Mouse (Mus musculus) bone marrow, adult 2 months (tissue): ENCODE measurements around the gene Dhx40. TPM values are rescaled to one million over a fixed set of nuclear protein-coding genes. Genes with fewer than 3 reads are reported as not detected.
"Not testable (repeated sequence)": the region's sequence is repeated elsewhere in the genome, so short reads cannot be mapped to it uniquely, and the experiment has no call there.

Source experiments
- H3K27ac ChIP-seq: fragments of 200-500 bp; 2 replicates; pipeline ENCODE4 v1.5.1; 2012; ENCODE audit warnings: low read depth, mild to moderate bottlenecking, control low read depth, inconsistent platforms, low read length; ENCODE audit not compliant: control insufficient read depth, poor library complexity, insufficient read depth
- H3K4me1 ChIP-seq: fragments of 200-500 bp; 2 replicates; pipeline ENCODE4 v1.6.1; 2011; ENCODE audit warnings: low read length; ENCODE audit not compliant: control insufficient read depth, insufficient read depth
- H3K4me3 ChIP-seq: fragments of 200-500 bp; replicated peaks from 2 replicates; pipeline ENCODE3; 2011; ENCODE audit warnings: mild to moderate bottlenecking, low read depth, low read length, control low read depth; ENCODE audit not compliant: control insufficient read depth
- CTCF ChIP-seq: fragments of 200-500 bp; IDR thresholded peaks from 2 replicates; pipeline ENCODE4 v1.5.1; 2011; ENCODE audit warnings: low read length, control low read depth; ENCODE audit not compliant: control insufficient read depth, insufficient read depth
- POLR2A ChIP-seq: fragments of 200-500 bp; IDR thresholded peaks from 2 replicates; pipeline ENCODE4 v1.6.1; 2011; ENCODE audit warnings: low read depth, mild to moderate bottlenecking, control low read depth, low read length, borderline replicate concordance; ENCODE audit not compliant: control insufficient read depth
- WGBS: fragments of 180-500 bp; shearing (Covaris S2); methylation state at CpG from one replicate; pipeline ENCODE4 v1.1.7; 2018; 5-methylcytosine and 5-hydroxymethylcytosine counted together
- polyA plus RNA-seq: library from polyadenylated mRNA; stranded (reverse); fragments of >200 nt; gene quantifications from 2 replicates; pipeline ENCODE4 v1.2.4, GENCODE M21; 2011; ENCODE audit warnings: low replicate concordance; ENCODE audit not compliant: missing spikeins, insufficient read depth, insufficient read length

Gene Dhx40
- polyA plus RNA-seq, 1 experiment = 18.2 TPM

GRCm38 (mm10) chr11:86811326-86811630, 3.7 kb upstream of the Dhx40 start:
- TF ChIP-seq CTCF (no peak), POLR2A (no peak)
- 93% methylated on average over 1 of the region's 1 CpGs for WGBS
- Histone ChIP-seq H3K4me1 (peaks cover 2% of the 10 kb centered on the region; the same call in 1 of the 2 replicates), H3K4me3 (no peak overlapping the region), H3K27ac (no peak overlapping the region)

DNA sequence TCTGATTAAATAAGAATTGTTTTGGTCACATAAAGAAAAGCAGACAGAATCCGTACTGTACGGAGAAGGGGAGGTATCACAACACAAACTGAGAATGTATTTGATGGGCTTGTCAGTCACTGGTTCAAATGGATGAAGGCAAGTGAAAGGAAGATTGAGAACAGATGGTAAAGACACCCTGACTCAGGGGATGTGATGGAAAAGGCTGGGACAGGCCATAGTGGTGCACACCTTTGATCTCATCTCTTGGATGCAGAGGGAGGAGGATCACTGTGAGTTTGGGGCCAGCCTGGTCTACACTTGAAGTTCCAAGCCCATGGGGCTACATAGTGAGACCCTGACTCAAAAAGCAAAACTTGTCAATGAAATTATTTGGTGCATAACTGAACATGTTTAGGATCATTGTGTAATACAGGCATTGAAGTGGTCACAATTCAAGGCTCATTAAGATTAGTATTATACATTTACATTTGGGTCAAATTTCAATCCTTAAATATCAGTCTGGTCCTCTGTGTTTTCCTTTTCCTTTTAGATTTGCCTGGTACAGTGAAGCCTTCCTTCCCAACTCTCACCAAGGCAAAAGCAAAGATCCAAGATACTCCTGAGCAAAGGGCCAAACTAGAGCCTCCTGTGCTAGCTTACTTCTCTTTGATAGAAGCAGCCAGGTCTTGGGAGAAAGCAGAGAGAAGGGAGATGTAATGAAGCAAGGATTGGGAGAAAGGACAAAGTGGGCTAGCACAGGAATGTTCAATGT, 3.2 kb upstream of the Dhx40 start:
- Histone ChIP-seq H3K4me1 (peaks cover 2% of the 10 kb centered on the region; the same call in 1 of the 2 replicates), H3K27ac (no peak overlapping the region), H3K4me3 (no peak overlapping the region)
- TF ChIP-seq POLR2A (no peak), CTCF (0 out of 2 replicates have a peak, but pooled peaks have one; percentile 7)
- WGBS = 91% methylated on average over 2 of the region's 2 CpGs

- H3K4me3 ChIP-seq = no peak overlapping the region
- no peak overlapping the region for H3K27ac ChIP-seq
- WGBS = 69% methylated on average over 4 of the region's 4 CpGs
- peaks cover 2% of the 10 kb centered on the region; the same call in 1 of the 2 replicates for H3K4me1 ChIP-seq
- TF ChIP-seq POLR2A (no peak), CTCF (no peak)
Observed at GRCm38 (mm10) chr11:86809828-86810227, 2.3 kb upstream of the Dhx40 start.

DNA sequence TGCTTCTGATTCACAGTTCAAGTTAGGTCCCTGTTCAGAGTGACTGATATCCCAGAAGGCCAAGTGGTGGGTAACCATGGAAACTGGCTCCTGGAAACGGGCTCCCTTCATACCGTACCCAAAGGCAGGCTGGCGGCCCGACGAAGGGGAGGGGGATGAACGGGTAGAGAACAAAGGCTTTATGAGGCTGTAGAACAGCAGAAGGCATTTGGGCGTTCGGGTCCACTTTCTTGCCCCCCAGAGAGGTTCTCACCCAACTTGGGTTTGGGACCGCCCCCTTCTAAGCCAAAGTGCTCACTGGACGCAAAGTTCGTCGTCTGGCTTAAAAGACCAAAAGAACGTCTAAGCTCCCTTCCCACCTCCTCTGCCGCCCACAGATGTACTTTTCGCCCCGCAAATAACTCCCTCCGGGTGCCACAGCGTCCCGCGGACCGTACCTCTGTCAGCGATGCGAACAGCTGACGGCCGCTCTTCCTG, 507 bp downstream of the Dhx40 start:
- under 1% methylated on average over 25 of the region's 25 CpGs for WGBS
- TF ChIP-seq POLR2A = no peak
- no peak for TF ChIP-seq CTCF
- Histone ChIP-seq H3K27ac (peak overlapping the region; percentile 73), H3K4me3 (peak overlapping the region; percentile 87), H3K4me1 (peaks cover 2% of the 10 kb centered on the region; the same call in 1 of the 2 replicates)

GRCm38 (mm10) chr11:86794161-86794560, 13.4 kb downstream of the Dhx40 start:
- TF ChIP-seq CTCF (no peak), POLR2A (no peak)
- Histone ChIP-seq H3K4me3 (no peak overlapping the region), H3K4me1 (no peaks in the 10 kb centered on the region), H3K27ac (no peak overlapping the region)
- WGBS = 60% methylated on average over 1 of the region's 1 CpGs

DNA sequence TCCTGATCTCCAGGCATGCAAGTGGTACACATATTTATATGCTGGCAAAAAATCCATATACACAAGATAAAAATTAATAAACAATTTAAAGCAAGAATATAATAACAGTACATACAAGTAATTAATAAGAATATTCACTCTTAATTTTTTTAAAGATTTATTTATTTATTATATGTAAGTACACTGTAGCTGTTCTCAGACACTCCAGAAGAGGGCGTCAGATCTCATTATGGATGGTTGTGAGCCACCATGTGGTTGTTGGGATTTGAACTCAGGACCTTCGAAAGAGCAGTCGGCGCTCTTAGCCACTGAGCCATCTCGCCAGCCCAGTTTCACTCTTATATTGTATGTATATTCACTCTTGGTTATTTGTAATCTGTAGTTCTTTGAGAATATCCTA, 20.1 kb downstream of the Dhx40 start:
- H3K4me1 ChIP-seq, H3K27ac ChIP-seq, H3K4me3 ChIP-seq: not testable (repeated sequence)
- WGBS = 91% methylated on average over 5 of the region's 5 CpGs

DNA sequence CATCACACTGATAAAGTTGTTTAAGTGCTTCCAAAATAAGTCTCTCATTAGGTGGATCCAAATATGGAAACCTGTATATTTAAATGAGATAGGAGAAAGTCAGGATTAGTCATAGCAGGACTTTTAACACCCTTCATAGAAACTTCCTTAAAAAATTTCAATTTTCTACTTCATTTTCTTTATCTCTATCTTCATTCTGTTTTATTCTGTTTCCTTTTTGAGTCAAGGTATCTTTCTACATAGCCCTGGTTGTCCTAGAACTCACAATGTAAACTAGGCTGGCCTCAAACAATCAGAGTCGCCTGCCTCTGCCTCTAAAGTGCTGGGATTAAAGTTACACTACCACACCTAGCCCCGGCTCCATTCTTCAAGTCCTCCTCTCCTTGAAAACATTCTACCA, 21.8 kb downstream of the Dhx40 start:
- TF ChIP-seq POLR2A = no peak
- no peak for TF ChIP-seq CTCF
- Histone ChIP-seq H3K4me1 (no peaks in the 10 kb centered on the region; the same call in 1 of the 2 replicates), H3K27ac (no peak overlapping the region), H3K4me3 (no peak overlapping the region)
- 83% methylated on average over 2 of the region's 2 CpGs for WGBS

- no peak overlapping the region for H3K27ac ChIP-seq
- 70% methylated on average over 4 of the region's 4 CpGs for WGBS
- H3K4me1 ChIP-seq = no peaks in the 10 kb centered on the region
- no peak overlapping the region for H3K4me3 ChIP-seq
- TF ChIP-seq POLR2A (no peak), CTCF (no peak)
Observed at GRCm38 (mm10) chr11:86769884-86770283, 37.7 kb downstream of the Dhx40 start.

- 92% methylated on average over 2 of the region's 2 CpGs for WGBS
- Histone ChIP-seq H3K27ac (no peak overlapping the region), H3K4me1 (no peaks in the 10 kb centered on the region), H3K4me3 (no peak overlapping the region)
- TF ChIP-seq CTCF = no peak
- no peak for TF ChIP-seq POLR2A
Observed at GRCm38 (mm10) chr11:86764501-86764900, 43.0 kb downstream of the Dhx40 start.

- H3K4me1 ChIP-seq, H3K27ac ChIP-seq, H3K4me3 ChIP-seq: not testable (repeated sequence)
- WGBS = 90% methylated on average over 11 of the region's 11 CpGs
Observed at GRCm38 (mm10) chr11:86763127-86763526, 44.4 kb downstream of the Dhx40 start.
